In the genomic region with DNA sequence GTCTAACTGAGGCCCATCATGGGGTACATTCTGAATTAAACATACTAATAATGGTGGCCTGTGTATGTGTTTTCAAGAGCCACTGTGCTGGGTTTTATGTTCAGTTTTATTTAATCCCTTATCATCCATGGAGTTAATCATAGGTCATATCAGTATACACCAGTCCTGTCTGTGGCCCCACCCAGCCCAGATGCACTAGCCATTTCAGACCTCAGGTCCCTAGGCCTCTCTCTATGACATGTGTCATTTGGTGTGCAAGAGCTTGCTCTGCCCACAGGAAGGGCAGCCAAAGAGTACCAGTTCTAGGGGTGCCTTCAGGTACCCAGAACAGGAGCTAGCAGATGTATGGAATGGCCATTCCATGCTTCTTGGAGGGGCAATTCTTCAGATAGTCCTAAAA, we compare ENCODE assay signal across 15 mouse cellular contexts.
"Had no signal": no experiment of that assay in that cellular context is flagged by ENCODE, and none has a peak within 500 bp of the region (broad histone marks: within the 10 kb centered on the region; RNA-seq: fewer than 3 reads in every experiment).

No protein-coding gene starts in this region.

- ATAC-seq: intestine, embryonic 15.5 days had no signal

- H3K4me1 ChIP-seq: intestine, embryonic 15.5 days; limb, embryonic 13.5 days; midbrain, embryonic 10.5 days; neural tube, embryonic 12.5 days had no signal

- DNase-seq: kidney, adult 18-20 months; kidney, postnatal 10 days; kidney, postnatal 4 days; left cerebral cortex, postnatal 4 days; lung, adult 18-20 months; midbrain, embryonic 14.5 days; right cerebral cortex, postnatal 4 days; spleen, adult 18-20 months; thymus, adult 2 months; thymus, postnatal 25 days had no signal

- H3K36me3 ChIP-seq: intestine, embryonic 15.5 days; limb, embryonic 13.5 days; midbrain, embryonic 10.5 days; neural tube, embryonic 12.5 days had no signal

- H3K9me3 ChIP-seq: intestine, embryonic 15.5 days; limb, embryonic 13.5 days; midbrain, embryonic 10.5 days; neural tube, embryonic 12.5 days had no signal

- H3K4me3 ChIP-seq: intestine, embryonic 15.5 days; layer of hippocampus, adult 2 months; limb, embryonic 13.5 days; midbrain, embryonic 10.5 days; neural tube, embryonic 12.5 days had no signal

- H3K27me3 ChIP-seq: intestine, embryonic 15.5 days; limb, embryonic 13.5 days; neural tube, embryonic 12.5 days had no signal

- H3K27ac ChIP-seq: intestine, embryonic 15.5 days; layer of hippocampus, adult 2 months; limb, embryonic 13.5 days; midbrain, embryonic 10.5 days; neural tube, embryonic 12.5 days had no signal

- H3K4me2 ChIP-seq: intestine, embryonic 15.5 days; limb, embryonic 13.5 days; neural tube, embryonic 12.5 days had no signal

- H3K9ac ChIP-seq: intestine, embryonic 15.5 days; limb, embryonic 13.5 days; neural tube, embryonic 12.5 days had no signal
